Mouse (Mus musculus): ENCODE data around the gene Strap. TPM values are rescaled to one million over a fixed set of nuclear protein-coding genes. Genes with fewer than 3 reads are reported as not detected.

Gene Strap
- polyA plus RNA-seq, 1 experiment from 2014 or later: 161 TPM

GRCm38 (mm10) chr6:137735671-137736238 is 877 bp downstream of the Strap start:
- ATAC-seq (ENCODE audit: borderline replicate concordance, extremely low read depth, low FRiP score, low TSS enrichment): no peak

GRCm38 (mm10) chr6:137740972-137741371 is 6.1 kb downstream of the Strap start:
- WGBS: 84% methylated on average over 2 of the region's 2 CpGs
- peaks cover 71% of the 10 kb centered on the region for H3K36me3 ChIP-seq
- no peaks in the 10 kb centered on the region for H3K27me3 ChIP-seq
- no peak for ATAC-seq (ENCODE audit: borderline replicate concordance, extremely low read depth, low FRiP score, low TSS enrichment)
- no peak overlapping the region for H3K9ac ChIP-seq
- H3K4me3 ChIP-seq: no peak overlapping the region
- no peaks in the 10 kb centered on the region for H3K9me3 ChIP-seq
- H3K27ac ChIP-seq: no peak overlapping the region
- H3K4me1 ChIP-seq: peaks cover 6% of the 10 kb centered on the region
- no peak overlapping the region for H3K4me2 ChIP-seq

More at GRCm38 (mm10) chr6:137735671-137736238, 877 bp downstream of the Strap start:
- Histone ChIP-seq H3K9ac (peak overlapping the region; percentile 89), H3K4me1 (peaks cover 14% of the 10 kb centered on the region), H3K9me3 (no peaks in the 10 kb centered on the region), H3K27ac (peak overlapping the region; percentile 75; the same call in 1 of the 2 replicates), H3K27me3 (peaks cover 7% of the 10 kb centered on the region; the same call in 1 of the 2 replicates), H3K4me2 (peak overlapping the region; percentile 84), H3K36me3 (peaks cover 24% of the 10 kb centered on the region), H3K4me3 (peak overlapping the region; percentile 91)
- 7% methylated on average over 17 of the region's 17 CpGs for whole genome bisulfite sequencing

DNA sequence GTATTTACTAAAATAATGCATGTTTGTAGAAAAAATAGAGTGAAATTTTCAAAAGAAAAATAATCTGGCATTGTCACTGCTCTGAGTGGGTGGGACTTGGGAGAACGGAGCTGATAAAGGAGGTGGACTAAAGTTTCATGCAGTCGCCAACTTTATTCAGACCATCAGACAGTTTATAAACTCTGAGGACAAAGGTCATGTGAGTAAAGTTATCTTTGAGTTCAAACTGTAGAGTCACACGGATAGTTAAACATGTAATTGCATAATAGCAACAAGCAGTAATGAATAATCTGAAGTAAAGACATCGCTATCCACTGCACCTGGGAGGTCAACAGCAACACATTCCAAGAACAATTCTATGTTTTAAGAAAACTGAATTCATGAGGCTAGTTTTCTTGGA is 9.8 kb downstream of the Strap start:
- H3K4me1 ChIP-seq: no peaks in the 10 kb centered on the region
- H3K9ac ChIP-seq: no peak overlapping the region
- H3K27ac ChIP-seq: no peak overlapping the region
- H3K9me3 ChIP-seq: no peaks in the 10 kb centered on the region
- ATAC-seq (ENCODE audit: borderline replicate concordance, extremely low read depth, low FRiP score, low TSS enrichment): no peak
- no peaks in the 10 kb centered on the region for H3K27me3 ChIP-seq
- H3K36me3 ChIP-seq: peaks cover 84% of the 10 kb centered on the region
- WGBS: 70% methylated on average over 4 of the region's 4 CpGs
- H3K4me2 ChIP-seq: no peak overlapping the region
- H3K4me3 ChIP-seq: no peak overlapping the region

GRCm38 (mm10) chr6:137747174-137747928 is 12.5 kb downstream of the Strap start:
- ATAC-seq (ENCODE audit: borderline replicate concordance, extremely low read depth, low FRiP score, low TSS enrichment): no peak
- no peaks in the 10 kb centered on the region for H3K9me3 ChIP-seq
- peaks cover 78% of the 10 kb centered on the region for H3K36me3 ChIP-seq
- H3K4me3 ChIP-seq: no peak overlapping the region
- no peak overlapping the region for H3K27ac ChIP-seq
- no peak overlapping the region for H3K9ac ChIP-seq
- no peak overlapping the region for H3K4me2 ChIP-seq
- 73% methylated on average over 5 of the region's 5 CpGs for WGBS
- no peaks in the 10 kb centered on the region for H3K4me1 ChIP-seq
- no peaks in the 10 kb centered on the region for H3K27me3 ChIP-seq

DNA sequence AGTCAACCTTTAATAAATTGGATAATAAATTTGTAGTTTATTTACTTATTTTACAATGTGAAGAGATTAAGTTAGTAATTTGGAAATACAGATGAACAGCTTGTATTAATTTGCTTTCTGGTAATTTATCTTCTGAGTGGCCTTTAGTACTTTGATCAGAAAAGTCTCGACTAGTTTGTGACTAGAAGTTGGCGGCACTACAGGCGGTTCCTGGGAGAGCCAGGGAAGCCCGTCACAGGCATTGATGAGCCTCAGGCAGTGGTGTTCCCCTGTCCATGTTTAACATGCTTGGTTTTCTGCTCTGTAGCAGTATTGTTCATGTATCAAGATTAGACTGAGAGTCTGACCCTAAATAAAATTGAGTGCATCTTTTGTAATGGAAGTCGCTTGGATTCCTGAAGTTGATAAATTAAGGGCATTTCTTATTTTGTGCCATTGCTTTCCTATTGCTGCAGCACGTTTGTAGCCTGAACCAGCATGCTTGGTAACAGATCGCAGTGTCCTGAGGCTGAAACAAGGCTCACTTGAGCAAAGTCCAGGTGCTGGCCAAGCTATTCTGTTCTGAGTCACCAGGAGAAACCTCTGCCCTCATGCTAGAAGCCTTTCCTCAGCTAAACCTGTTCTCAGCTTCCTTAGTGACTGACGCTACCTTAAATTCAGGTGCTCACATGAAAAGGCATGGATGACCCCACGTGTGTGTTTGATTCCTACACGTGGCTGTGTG is 16.8 kb downstream of the Strap start:
- WGBS: 79% methylated on average over 10 of the region's 10 CpGs
- Histone ChIP-seq H3K9ac (no peak overlapping the region), H3K4me1 (peaks cover 7% of the 10 kb centered on the region), H3K27ac (no peak overlapping the region), H3K4me2 (no peak overlapping the region), H3K9me3 (no peaks in the 10 kb centered on the region), H3K36me3 (peaks cover 46% of the 10 kb centered on the region), H3K27me3 (no peaks in the 10 kb centered on the region), H3K4me3 (no peak overlapping the region)
- no peak for ATAC-seq (ENCODE audit: borderline replicate concordance, extremely low read depth, low FRiP score, low TSS enrichment)

DNA sequence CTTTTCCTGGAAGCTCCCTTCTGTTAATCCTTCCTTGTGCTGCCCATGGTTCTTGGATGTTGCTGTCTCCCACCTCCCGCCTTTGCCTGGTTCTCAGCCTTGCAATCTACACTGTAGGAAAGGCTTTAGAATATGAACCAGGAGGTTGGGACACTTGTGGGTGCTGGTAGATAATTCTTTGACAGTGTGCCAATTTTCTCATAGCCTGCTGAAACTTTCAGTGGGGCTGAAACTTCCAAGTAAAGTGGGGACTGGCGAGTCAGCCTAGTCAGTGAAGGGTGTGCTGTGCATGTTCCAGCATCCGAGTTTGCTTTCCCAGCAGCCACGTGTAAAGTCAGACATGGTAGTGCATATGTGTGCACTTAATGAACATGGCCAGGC is 17.4 kb downstream of the Strap start:
- Histone ChIP-seq H3K27me3 (no peaks in the 10 kb centered on the region), H3K27ac (no peak overlapping the region), H3K4me3 (no peak overlapping the region), H3K9me3 (no peaks in the 10 kb centered on the region), H3K4me2 (no peak overlapping the region), H3K9ac (no peak overlapping the region), H3K36me3 (peaks cover 43% of the 10 kb centered on the region), H3K4me1 (peaks cover 7% of the 10 kb centered on the region)
- ATAC-seq (ENCODE audit: borderline replicate concordance, extremely low read depth, low FRiP score, low TSS enrichment): no peak
- 80% methylated on average over 4 of the region's 4 CpGs for WGBS

GRCm38 (mm10) chr6:137754056-137754856 is 19.4 kb downstream of the Strap start, which contains the start of gene Dera:
Gene Dera (plus strand): TSS chr6:137754546.
- 12% methylated on average over 24 of the region's 26 CpGs for WGBS
- peak; percentile 91 for ATAC-seq (ENCODE audit: borderline replicate concordance, extremely low read depth, low FRiP score, low TSS enrichment)

DNA sequence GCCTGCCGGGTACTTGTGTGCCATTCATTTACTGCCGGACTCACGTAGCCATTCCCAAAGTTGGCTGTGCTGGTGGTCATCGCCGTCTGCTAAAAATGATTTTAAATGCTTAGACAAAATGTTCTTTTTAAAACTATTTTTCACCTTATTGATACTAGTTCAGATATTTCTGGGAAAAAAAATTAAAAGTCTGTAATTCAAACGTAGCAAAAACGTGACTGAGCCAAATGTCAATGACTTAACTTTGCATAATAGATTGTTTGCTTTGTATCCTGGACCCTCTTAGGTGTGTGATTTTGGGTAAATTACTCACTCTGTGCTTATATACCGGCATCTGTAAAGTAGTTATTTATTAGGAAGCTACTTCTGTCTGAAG is 20.0 kb downstream of the Strap start:
- Histone ChIP-seq H3K36me3 (peaks cover 18% of the 10 kb centered on the region), H3K9ac (peak overlapping the region; percentile 76), H3K9me3 (no peaks in the 10 kb centered on the region), H3K4me1 (peaks cover 7% of the 10 kb centered on the region), H3K27ac (peak overlapping the region; percentile 77; the same call in 1 of the 2 replicates), H3K27me3 (no peaks in the 10 kb centered on the region), H3K4me2 (peak overlapping the region; percentile 79), H3K4me3 (peak overlapping the region; percentile 85)
- 2% methylated on average over 8 of the region's 8 CpGs for WGBS
- ATAC-seq (ENCODE audit: borderline replicate concordance, extremely low read depth, low FRiP score, low TSS enrichment): no peak

More at GRCm38 (mm10) chr6:137754056-137754856, 19.4 kb downstream of the Strap start, which contains the start of gene Dera:
- H3K27me3 ChIP-seq: no peaks in the 10 kb centered on the region
- H3K4me1 ChIP-seq: peaks cover 7% of the 10 kb centered on the region
- peak within 1 kb of the TSS; percentile 76 for H3K9ac ChIP-seq
- peak within 1 kb of the TSS; percentile 79 for H3K4me2 ChIP-seq
- H3K27ac ChIP-seq: peak within 1 kb of the TSS; percentile 77
- H3K9me3 ChIP-seq: no peaks in the 10 kb centered on the region
- H3K4me3 ChIP-seq: peak within 1 kb of the TSS; percentile 85
- H3K36me3 ChIP-seq: peaks cover 24% of the 10 kb centered on the region

DNA sequence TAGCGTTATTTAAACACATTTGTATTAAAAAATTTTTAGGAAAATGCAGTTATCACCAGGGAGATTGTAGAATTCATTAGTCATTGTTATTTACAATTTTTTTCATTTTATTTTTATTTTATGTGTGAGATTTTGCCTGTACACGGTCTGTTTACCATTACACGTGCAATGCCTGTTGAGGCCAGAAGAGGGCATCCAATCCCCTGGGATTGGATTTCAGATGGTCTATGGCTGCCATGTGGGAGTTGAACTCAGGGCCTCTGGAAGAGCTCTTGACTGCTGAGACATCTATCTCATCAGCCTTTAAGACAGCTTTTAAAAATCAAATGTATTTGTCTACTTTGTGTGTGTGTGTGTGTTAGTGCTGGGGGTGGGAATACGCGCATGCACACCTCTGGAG is 21.4 kb downstream of the Strap start:
- WGBS: 66% methylated on average over 5 of the region's 5 CpGs
- Histone ChIP-seq H3K4me2 (no peak overlapping the region), H3K4me1 (peaks cover 7% of the 10 kb centered on the region), H3K9ac (no peak overlapping the region), H3K9me3 (no peaks in the 10 kb centered on the region), H3K36me3 (peaks cover 10% of the 10 kb centered on the region), H3K4me3 (no peak overlapping the region), H3K27ac (no peak overlapping the region), H3K27me3 (no peaks in the 10 kb centered on the region)
- ATAC-seq (ENCODE audit: borderline replicate concordance, extremely low read depth, low FRiP score, low TSS enrichment): no peak

GRCm38 (mm10) chr6:137757891-137758290 is 23.0 kb downstream of the Strap start:
- 100% methylated on average over 1 of the region's 1 CpGs for WGBS
- H3K4me1 ChIP-seq: peaks cover 7% of the 10 kb centered on the region
- H3K27ac ChIP-seq: no peak overlapping the region
- H3K36me3 ChIP-seq: no peaks in the 10 kb centered on the region
- no peak for ATAC-seq (ENCODE audit: borderline replicate concordance, extremely low read depth, low FRiP score, low TSS enrichment)
- H3K27me3 ChIP-seq: no peaks in the 10 kb centered on the region
- no peak overlapping the region for H3K9ac ChIP-seq
- H3K4me3 ChIP-seq: no peak overlapping the region
- H3K4me2 ChIP-seq: no peak overlapping the region
- H3K9me3 ChIP-seq: no peaks in the 10 kb centered on the region

GRCm38 (mm10) chr6:137759681-137760080 is 24.8 kb downstream of the Strap start:
- ATAC-seq (ENCODE audit: borderline replicate concordance, extremely low read depth, low FRiP score, low TSS enrichment): peak; percentile 46; the same call in 1 of the 2 replicates
- 26% methylated on average over 8 of the region's 8 CpGs for WGBS
- no peak overlapping the region for H3K27ac ChIP-seq

More at GRCm38 (mm10) chr6:137759681-137760080, 24.8 kb downstream of the Strap start:
- Histone ChIP-seq H3K36me3 (no peaks in the 10 kb centered on the region), H3K4me3 (no peak overlapping the region), H3K4me1 (peaks cover 4% of the 10 kb centered on the region), H3K9me3 (no peaks in the 10 kb centered on the region), H3K4me2 (no peak overlapping the region), H3K9ac (no peak overlapping the region), H3K27me3 (no peaks in the 10 kb centered on the region)
